Mouse (Mus musculus): Measurements from ENCODE around the gene Gps2. TPM values are rescaled to one million over a fixed set of nuclear protein-coding genes. Genes with fewer than 3 reads are reported as not detected.
A peak's percentile ranks its signal among the peaks of the same experiment; 100 is the strongest.

Gene Gps2
- 63.0 and 65.0 TPM in 2 replicates for polyA plus RNA-seq (2015; fragmentation: Nextera tagmentation; extraction: Ambion mirVana)

DNA sequence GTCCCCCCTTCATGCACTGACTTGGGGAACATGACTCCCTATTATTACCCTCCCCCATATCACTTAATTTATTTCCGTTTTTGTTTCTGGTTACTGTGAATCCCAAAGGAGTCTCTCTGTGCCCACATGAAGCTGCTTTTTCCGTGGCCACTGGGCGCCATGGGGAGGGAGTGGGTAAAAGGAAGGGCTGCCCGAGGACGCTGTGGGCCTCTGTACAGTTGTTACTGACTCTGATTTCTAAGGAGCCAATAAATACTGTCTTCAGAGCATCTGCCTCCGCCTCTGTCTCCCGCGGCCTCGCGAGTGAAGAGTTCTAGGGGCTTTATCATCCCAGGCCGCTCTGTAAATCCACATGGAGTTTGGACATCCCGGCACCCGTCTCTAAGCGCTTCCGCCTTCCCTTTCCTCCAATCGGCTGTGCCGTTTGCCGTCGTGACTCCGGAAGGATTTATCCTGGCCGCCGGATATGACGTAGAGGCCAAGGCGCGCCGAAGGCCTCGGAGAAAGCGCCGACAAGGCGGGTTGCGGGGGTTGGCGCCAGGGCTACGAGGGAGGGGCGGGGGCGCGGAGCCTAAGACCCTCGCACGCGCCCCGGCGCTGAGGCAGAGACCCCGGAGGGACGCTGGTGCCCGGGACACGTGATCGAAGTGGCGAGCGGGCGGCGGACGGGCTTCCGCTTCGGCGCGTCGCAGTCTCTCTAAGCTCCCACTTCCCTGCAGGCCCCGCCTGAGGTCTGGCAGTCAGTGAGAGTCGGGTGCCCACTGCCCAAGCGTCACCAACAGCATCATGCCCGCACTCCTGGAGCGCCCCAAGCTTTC, at the start of gene Gps2:
Gene Gps2, plus strand, starts transcription at position 335 of the 818 bp plus-strand sequence.
- peak within 1 kb of the TSS; percentile 82 for H3K9ac ChIP-seq (ENCODE audit: low read depth, low read length)
- DNase-seq (ENCODE audit: low spot score) (peak; percentile 97), ATAC-seq (replicated peaks; ENCODE audit: low FRiP score, low read depth) (peak; percentile 79)
- peak within 1 kb of the TSS; percentile 64 for H3K4me3 ChIP-seq (replicated peaks; ENCODE audit: low read depth, low read length)
- H3K27ac ChIP-seq: peak within 1 kb of the TSS; percentile 86
- peak within 1 kb of the TSS; percentile 99 for H3K4me2 ChIP-seq (ENCODE audit: low read length)
- H3K4me1 ChIP-seq (replicated peaks; ENCODE audit: insufficient read depth, low read length): peaks cover 9% of the 10 kb centered on the region
- H3K9me3 ChIP-seq (replicated peaks; ENCODE audit: low read length): no peaks in the 10 kb centered on the region
- no peak for TF ChIP-seq CTCF (IDR thresholded peaks at IDR 0.05; ENCODE audit: low read depth)
- WGBS: 2% methylated on average over 61 of the region's 61 CpGs
- no peaks in the 10 kb centered on the region for H3K27me3 ChIP-seq (ENCODE audit: insufficient read depth, low read length)
- H3K36me3 ChIP-seq (ENCODE audit: insufficient read depth, low read length): peaks cover 66% of the 10 kb centered on the region

- no peak for ATAC-seq (replicated peaks; ENCODE audit: low FRiP score, low read depth)
- H3K36me3 ChIP-seq (ENCODE audit: insufficient read depth, low read length): no peaks in the 10 kb centered on the region
- H3K4me2 ChIP-seq (ENCODE audit: low read length): no peak overlapping the region
- H3K9me3 ChIP-seq (replicated peaks; ENCODE audit: low read length): no peaks in the 10 kb centered on the region
- no peaks in the 10 kb centered on the region for H3K27me3 ChIP-seq (ENCODE audit: insufficient read depth, low read length)
- no peaks in the 10 kb centered on the region for H3K4me1 ChIP-seq (replicated peaks; ENCODE audit: insufficient read depth, low read length)
- no peak overlapping the region for H3K27ac ChIP-seq
- H3K9ac ChIP-seq (ENCODE audit: low read depth, low read length): no peak overlapping the region
- no peak for TF ChIP-seq CTCF (IDR thresholded peaks at IDR 0.05; ENCODE audit: low read depth)
- DNase-seq (ENCODE audit: low spot score): no peak
- no peak overlapping the region for H3K4me3 ChIP-seq (replicated peaks; ENCODE audit: low read depth, low read length)
- WGBS: 44% methylated on average over 8 of the region's 8 CpGs
Measured at GRCm38 (mm10) chr11:69864138-69864860, 49.4 kb upstream of the Gps2 start.

DNA sequence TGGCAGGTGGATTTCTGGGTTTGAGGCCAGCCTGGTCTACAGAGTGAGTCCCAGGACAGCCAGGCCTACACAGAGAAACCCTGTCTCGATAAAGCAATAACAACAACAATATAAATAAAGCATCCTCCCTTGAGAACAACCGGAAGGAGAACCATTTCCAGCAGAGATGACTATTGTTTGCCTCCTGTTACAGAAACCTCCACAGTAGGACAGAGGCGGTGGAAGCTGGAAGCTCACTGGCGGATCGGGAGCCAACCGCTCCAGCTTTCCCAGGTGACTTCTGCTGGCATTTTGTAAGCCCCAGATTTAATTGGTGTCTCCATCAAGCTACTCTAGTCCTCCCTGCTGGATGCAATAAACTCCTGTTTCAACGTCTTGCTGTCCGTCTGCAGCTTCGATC, 48.1 kb upstream of the Gps2 start:
- no peak for DNase-seq (ENCODE audit: low spot score)
- Histone ChIP-seq H3K4me1 (replicated peaks; ENCODE audit: insufficient read depth, low read length) (no peaks in the 10 kb centered on the region), H3K9ac (ENCODE audit: low read depth, low read length) (no peak overlapping the region), H3K27me3 (ENCODE audit: insufficient read depth, low read length) (no peaks in the 10 kb centered on the region), H3K27ac (no peak overlapping the region), H3K9me3 (replicated peaks; ENCODE audit: low read length) (no peaks in the 10 kb centered on the region), H3K36me3 (ENCODE audit: insufficient read depth, low read length) (no peaks in the 10 kb centered on the region), H3K4me2 (ENCODE audit: low read length) (no peak overlapping the region), H3K4me3 (replicated peaks; ENCODE audit: low read depth, low read length) (no peak overlapping the region)
- ATAC-seq (replicated peaks; ENCODE audit: low FRiP score, low read depth): no peak
- no peak for TF ChIP-seq CTCF (IDR thresholded peaks at IDR 0.05; ENCODE audit: low read depth)
- WGBS: 79% methylated on average over 9 of the region's 9 CpGs

DNA sequence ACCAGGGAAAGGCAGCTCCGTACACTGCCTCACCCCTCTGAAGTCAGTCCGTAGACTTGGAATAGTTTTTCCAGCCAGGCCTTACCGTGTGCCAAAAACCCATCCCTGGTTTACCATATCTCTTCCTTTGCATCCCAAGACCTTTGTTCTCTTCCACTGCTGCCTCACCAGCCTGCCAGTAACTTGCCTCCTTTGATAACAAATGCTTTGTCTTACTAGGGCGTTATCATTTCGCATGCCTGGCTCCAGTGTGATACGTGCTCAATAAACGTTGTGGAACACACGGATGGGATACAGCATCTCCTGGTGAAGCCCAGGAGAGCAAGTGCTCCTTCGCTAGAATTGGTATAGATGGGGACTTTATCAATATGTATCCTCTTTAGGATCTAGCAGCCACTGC, 46.4 kb upstream of the Gps2 start:
- 75% methylated on average over 9 of the region's 9 CpGs for WGBS
- Histone ChIP-seq H3K9ac (ENCODE audit: low read depth, low read length) (no peak overlapping the region), H3K9me3 (replicated peaks; ENCODE audit: low read length) (no peaks in the 10 kb centered on the region), H3K4me2 (ENCODE audit: low read length) (no peak overlapping the region), H3K4me3 (replicated peaks; ENCODE audit: low read depth, low read length) (no peak overlapping the region), H3K36me3 (ENCODE audit: insufficient read depth, low read length) (no peaks in the 10 kb centered on the region), H3K4me1 (replicated peaks; ENCODE audit: insufficient read depth, low read length) (no peaks in the 10 kb centered on the region), H3K27me3 (ENCODE audit: insufficient read depth, low read length) (no peaks in the 10 kb centered on the region), H3K27ac (no peak overlapping the region)
- TF ChIP-seq CTCF (IDR thresholded peaks at IDR 0.05; ENCODE audit: low read depth): no peak
- no peak for ATAC-seq (replicated peaks; ENCODE audit: low FRiP score, low read depth)
- DNase-seq (ENCODE audit: low spot score): no peak

GRCm38 (mm10) chr11:69870289-69871069, 43.2 kb upstream of the Gps2 start:
- Histone ChIP-seq H3K9me3 (replicated peaks; ENCODE audit: low read length) (no peaks in the 10 kb centered on the region), H3K9ac (ENCODE audit: low read depth, low read length) (no peak overlapping the region), H3K4me3 (replicated peaks; ENCODE audit: low read depth, low read length) (no peak overlapping the region), H3K4me2 (ENCODE audit: low read length) (no peak overlapping the region), H3K27ac (no peak overlapping the region), H3K36me3 (ENCODE audit: insufficient read depth, low read length) (no peaks in the 10 kb centered on the region), H3K27me3 (ENCODE audit: insufficient read depth, low read length) (no peaks in the 10 kb centered on the region), H3K4me1 (replicated peaks; ENCODE audit: insufficient read depth, low read length) (no peaks in the 10 kb centered on the region)
- TF ChIP-seq CTCF (IDR thresholded peaks at IDR 0.05; ENCODE audit: low read depth): no peak
- ATAC-seq (replicated peaks; ENCODE audit: low FRiP score, low read depth) (no peak), DNase-seq (ENCODE audit: low spot score) (no peak)
- WGBS: 91% methylated on average over 2 of the region's 2 CpGs

DNA sequence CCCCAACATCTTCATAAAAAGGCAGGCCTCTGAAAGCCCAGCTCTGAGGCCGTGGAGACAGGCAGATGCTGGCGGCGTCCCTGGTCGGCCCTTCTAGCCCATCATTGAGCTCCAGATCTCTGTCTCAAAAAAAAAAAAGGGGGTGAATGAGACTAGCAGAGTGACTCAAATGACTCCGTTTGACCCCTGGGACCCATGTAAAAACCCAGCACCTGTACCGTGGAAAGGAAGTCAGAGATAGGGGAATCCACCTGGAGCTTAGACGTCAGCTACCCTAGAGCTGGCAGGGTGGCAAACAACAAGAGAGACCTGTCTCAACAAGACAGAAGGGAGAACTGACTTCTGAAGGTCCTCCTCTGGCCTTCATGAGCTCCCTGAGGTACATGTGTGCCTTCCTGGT, 41.9 kb upstream of the Gps2 start:
- 87% methylated on average over 7 of the region's 7 CpGs for WGBS
- no peak overlapping the region for H3K4me3 ChIP-seq (replicated peaks; ENCODE audit: low read depth, low read length)
- TF ChIP-seq CTCF (IDR thresholded peaks at IDR 0.05; ENCODE audit: low read depth): no peak
- no peak overlapping the region for H3K27ac ChIP-seq
- H3K4me2 ChIP-seq (ENCODE audit: low read length): no peak overlapping the region
- DNase-seq (ENCODE audit: low spot score) (no peak), ATAC-seq (replicated peaks; ENCODE audit: low FRiP score, low read depth) (no peak)
- no peak overlapping the region for H3K9ac ChIP-seq (ENCODE audit: low read depth, low read length)
- no peaks in the 10 kb centered on the region for H3K27me3 ChIP-seq (ENCODE audit: insufficient read depth, low read length)
- no peaks in the 10 kb centered on the region for H3K4me1 ChIP-seq (replicated peaks; ENCODE audit: insufficient read depth, low read length)
- no peaks in the 10 kb centered on the region for H3K9me3 ChIP-seq (replicated peaks; ENCODE audit: low read length)
- H3K36me3 ChIP-seq (ENCODE audit: insufficient read depth, low read length): no peaks in the 10 kb centered on the region
